Mouse (Mus musculus) neutrophil, adult 5-6 weeks (primary cell): Measurements from ENCODE around the gene Etv5. TPM values are rescaled to one million over a fixed set of nuclear protein-coding genes. Genes with fewer than 3 reads are reported as not detected.

ENCODE experiments used
- ATAC-seq: fragments of 151-379, 151-347 bp; 2 replicates; pipeline ENCODE4 v1.8.0; 2017; ENCODE audit warnings: mild to moderate bottlenecking, moderate TSS enrichment; ENCODE audit not compliant: insufficient number of reproducible peaks, poor library complexity, low FRiP score, severe bottlenecking; ENCODE audit errors: extremely low read depth
- total RNA-seq: library from RNA; stranded (forward); fragments of 200-1000 nt; gene quantifications from 2 replicates; pipeline ENCODE4 v1.2.3, GENCODE M21; 2017

Gene Etv5
- total RNA-seq: 1.8 and 2.8 TPM in 2 replicates

DNA sequence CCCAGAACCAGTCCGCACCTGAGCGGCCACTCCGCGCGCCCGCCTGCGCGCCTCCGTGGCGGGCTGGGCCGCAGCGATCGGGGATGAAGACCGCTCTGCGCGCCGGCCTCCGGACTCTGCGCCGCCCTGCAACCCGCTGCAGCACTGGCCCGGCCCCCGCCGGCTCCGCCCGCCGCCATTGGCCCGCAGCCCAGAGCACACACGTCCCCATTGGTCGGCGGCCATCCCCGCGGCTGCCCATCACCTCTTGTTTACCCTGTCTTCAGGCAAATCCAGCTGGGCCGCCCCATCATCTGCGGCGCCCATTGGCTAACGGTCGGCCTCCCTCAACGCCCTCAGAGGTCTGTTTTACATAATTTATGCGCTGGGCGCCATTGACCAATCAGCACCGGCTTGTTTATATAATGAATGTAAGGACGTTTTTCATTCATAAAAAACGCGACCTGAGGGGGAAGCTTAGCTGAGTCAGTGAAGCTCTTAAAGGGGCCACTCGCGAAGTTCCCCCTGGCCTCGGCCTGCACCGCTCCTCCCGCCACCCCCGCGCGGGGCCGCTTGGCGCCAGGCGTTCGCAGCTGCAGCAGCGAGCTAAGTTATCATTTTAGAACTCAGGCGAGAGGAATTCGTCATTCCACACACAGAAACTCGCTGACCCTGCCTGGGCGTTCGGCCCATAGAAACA is at the start of gene Etv5:
TSS of gene Etv5 (minus strand) at position 221 of the 679 bp plus-strand sequence.
- peak; percentile 97 for ATAC-seq

GRCm38 (mm10) chr16:22483900-22484299 is 44.4 kb upstream of the Etv5 start:
- ATAC-seq: no peak

GRCm38 (mm10) chr16:22479322-22479721 is 39.8 kb upstream of the Etv5 start:
- ATAC-seq: no peak

DNA sequence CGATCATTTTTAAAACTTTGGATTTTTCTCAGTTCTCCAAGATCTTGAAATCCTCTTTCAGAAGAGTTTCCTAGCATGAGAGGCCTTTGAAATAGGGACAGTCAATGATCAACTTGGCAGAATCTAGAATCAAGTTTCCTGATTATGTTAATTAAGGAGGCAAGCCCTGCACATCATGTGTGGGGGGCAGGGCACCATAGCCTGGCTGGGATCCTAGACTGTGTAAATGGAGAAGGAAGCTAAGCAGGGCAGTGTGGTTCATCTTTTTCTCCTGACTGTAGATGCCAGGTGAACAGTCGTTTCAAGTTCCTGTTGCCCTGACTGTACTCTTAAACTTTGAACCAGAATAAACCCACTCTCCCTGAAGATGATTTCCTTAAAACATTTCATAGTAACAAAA is 32.2 kb upstream of the Etv5 start:
- ATAC-seq: no peak

DNA sequence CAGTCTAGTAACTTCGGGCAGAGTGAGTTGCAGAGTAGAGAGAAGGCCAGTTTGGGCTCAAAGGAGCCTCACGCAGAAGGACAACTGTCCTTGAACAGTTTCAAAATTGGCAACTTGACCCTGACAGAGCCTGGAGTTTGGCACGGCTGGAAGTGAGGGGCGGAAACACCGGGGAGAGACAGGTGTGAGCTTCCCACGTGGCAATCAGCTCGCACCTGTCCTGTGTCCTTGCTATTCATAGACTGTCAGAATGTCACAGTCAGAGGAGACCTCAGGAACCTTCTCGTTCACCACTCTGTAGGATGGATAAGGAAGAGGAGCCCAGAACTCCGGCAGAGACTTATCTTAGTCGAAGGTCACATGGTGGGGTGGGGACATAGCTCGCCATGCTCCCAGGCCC is 29.9 kb upstream of the Etv5 start:
- ATAC-seq: no peak

DNA sequence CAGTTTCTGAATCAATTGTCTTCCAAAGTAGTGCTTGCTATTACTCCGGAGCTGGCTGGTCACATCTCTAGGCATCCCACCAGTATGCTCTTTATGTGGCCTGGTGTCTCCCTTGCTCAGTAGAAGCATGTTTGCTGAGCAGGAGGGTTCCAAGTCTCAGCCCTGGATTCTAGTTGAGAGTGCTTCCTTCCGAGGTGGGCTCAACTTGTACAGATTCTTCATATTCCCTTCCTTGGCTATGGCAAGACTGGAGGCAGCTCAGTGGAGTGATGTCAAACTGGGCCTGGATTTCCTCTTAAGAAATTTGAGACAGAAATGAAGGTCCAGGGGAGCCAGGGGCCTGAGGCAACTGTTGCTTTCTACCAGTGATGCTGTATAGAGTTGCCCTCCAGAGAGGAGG is 27.6 kb upstream of the Etv5 start:
- ATAC-seq: no peak

DNA sequence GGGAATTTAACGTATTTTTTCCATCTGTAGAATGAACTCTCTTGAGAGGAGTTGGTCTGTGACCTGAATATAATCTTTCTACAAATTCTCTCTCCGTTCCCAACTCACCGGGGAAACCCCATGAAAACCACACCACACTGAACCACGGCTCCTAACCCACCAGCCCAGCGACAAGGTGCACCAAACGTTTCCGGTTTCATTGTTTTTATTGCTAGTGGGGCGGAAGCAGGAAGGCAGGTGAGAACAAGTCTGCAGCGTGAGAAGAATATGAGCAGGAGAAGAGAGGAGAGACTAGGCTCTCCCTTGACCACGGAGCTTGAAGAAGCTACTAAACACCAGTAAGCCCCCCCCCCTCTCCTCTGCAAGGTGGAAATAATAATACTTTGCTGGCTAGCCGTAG is 26.9 kb upstream of the Etv5 start:
- peak; percentile 44; the same call in 1 of the 2 replicates for ATAC-seq

DNA sequence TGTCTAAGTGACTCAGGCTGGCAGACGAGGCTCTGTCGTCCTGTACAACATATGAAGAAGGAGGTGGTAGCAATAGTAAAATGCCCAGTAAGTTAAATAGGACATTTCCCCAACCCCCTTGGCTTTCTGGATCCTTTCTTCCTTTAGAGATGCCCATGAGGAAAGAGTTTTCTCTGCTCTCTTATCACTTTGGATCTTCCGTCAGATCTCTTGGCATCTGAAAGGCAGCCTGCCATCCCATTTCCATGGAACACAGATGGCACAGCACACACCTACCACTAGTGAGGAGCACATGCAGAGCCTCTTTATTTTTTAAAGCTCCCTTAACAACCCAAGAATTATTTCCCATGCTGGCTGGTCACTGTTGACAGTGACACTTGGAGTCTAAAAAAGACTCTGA is 22.7 kb upstream of the Etv5 start:
- no peak for ATAC-seq

DNA sequence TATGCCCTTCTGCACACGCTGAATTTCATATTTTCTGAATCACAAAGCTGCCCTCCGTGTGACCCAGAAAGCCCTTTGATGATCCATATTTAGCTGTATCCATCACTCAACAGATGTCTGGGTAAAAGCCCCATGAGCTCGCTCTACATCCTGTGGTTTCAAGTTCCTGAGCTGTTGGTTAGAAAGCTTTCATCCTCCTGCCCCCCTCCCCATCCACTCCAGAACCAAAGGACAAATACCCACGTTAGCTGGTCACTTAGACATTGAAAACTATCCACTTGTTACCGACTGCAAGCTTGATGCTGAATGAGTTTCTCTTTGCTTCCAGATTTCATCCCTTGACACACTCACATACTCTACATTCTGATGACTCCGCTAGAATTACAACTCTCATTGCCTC is 22.2 kb upstream of the Etv5 start:
- no peak for ATAC-seq

DNA sequence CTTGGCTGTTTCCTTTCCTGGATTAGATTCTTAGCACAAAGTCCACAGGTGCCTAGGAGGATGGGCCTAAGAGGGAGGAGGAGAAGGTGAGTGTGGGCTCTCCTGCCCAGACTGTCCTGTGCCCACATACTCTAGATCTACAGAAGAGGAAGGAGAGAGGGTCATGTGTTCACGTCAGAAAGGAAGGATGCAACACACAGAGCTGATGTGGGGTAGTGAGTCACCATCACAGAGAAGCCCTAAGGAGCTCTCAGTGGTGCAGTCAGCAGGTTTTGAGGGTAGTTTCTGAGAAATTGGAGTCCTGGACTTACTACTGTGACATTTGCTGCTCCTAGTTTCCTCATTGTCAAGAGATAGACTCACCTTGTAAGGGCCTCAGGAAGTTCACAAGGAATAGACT is 21.4 kb upstream of the Etv5 start:
- no peak for ATAC-seq

DNA sequence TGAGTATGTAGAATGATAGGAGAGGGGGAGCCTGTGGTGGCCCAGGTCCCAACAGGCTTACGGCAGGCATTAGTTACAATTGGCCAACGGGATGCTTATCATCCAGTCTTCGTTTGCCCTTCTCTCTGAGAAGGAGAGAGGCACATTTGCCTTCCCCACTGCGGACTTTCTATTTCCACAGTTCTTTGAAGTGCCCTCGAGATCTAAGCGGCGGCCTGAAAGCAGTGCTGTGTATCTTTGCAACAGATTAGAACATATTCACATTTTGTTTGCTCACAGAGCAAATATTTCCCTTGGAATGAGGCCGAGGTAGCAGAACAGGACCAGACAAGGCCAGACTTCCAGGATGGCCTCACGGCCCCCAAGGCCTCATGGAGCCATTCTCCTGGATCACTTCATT is 12.6 kb upstream of the Etv5 start:
- no peak for ATAC-seq

- no peak for ATAC-seq
These were observed 8.6 kb upstream of the Etv5 start for GRCm38 (mm10) chr16:22448093-22448492.

DNA sequence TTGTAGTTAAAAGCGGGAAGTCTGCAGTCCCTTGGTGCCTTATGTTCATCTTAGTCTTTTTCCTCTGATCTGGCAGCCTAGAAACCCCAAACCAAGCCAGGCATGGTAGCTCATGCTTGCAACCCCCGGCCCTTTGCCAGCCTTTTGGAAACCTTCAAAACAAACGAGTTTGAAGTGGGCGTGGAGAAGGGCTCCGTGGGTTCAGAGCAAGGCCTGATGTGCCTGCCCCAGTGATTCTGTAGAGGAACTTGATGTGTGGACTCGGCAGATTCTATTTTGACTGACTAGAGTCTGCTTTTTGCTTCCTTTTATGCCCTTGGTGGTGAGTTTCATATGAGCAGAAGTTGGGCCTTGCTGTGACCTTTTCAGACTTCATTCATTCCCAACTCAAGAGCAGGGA is 5.3 kb upstream of the Etv5 start:
- ATAC-seq: peak; percentile 51

- no peak for ATAC-seq
These were observed 2.7 kb upstream of the Etv5 start for GRCm38 (mm10) chr16:22442202-22442601.

GRCm38 (mm10) chr16:22441317-22441716 is 1.8 kb upstream of the Etv5 start:
- ATAC-seq: no peak

GRCm38 (mm10) chr16:22440269-22440668 is 750 bp upstream of the Etv5 start:
- no peak for ATAC-seq

DNA sequence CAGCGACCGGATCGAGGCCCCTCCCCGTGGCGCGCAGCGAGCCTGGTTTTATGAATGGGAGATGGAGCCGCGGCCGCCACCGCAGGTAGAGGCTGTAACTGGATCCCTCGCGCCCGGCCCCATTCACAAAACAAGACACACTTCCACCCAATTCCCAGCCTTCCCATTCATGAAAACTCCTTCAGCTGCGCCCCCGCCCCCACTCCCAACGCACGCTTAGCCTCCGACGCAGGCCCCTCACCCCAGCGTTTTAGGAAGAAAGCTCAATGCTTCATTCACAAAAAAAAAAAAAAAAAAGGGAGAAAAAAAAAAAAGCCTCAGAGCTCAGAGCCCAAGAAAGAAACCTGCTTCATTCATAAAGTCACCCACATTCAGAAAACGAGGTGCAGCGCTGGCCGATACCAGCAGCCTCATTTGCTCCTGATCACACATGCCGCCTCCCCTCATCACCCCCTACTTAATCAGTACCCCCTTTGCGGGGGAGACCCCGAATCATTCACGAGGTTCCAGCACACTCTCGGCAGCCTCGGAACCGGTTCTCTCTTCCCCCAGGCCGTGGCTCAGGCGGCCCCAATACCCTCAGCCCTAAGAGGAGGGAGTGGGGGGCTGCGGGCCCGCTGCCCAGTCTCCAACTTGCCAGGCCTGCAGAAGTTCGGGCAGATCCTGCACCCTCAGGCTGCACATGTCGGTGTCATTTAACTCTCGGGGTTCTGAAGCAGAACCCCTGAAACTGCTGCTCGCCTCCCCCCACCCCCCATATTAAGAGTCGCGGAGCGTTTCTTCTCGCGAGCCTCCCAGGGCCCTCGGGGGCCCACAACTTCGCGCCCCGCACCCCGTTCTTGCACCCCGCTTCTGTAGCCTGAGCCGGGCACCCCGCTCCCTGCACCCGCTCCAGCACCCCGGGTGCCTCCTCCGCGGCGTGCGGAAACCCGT is 812 bp downstream of the Etv5 start:
- ATAC-seq: no peak

DNA sequence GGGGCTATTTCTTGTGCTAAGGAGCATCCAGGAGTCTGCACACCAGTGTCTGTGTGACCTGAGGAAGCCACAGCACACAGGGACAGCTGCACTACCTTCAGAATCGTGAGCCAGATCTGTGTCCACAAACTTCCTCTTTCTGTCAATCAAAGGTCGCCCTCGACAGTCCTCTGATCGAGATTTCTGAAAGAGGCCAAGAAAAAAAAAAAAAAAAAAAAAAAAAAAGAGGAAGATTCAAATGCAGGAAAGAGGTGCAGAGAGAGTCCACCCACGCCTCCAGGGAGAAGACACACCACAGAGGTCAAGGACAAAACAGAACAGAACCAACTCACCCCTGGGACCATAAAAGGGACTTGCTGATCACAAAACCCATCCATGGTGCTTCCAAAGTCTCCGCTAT is 3.4 kb downstream of the Etv5 start:
- no peak for ATAC-seq

DNA sequence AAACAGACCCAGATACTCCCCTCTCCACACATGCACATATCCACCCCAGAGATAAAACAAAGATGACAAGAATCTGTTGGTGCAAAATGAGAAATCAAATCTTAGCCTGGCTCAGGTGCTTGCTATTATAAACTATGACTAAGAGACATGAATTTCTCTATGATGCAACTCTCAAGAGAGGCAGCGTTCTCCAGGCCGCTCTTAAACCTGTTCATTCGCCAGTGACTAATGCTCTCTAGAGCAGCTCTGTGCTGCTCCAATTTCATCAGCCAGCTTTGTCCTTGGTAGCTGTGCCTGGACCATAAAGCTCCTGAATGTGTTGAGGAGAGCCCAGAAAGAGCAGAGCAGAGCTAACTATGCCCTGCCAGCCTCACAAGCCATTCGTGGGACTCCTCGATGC is 5.0 kb downstream of the Etv5 start:
- no peak for ATAC-seq

DNA sequence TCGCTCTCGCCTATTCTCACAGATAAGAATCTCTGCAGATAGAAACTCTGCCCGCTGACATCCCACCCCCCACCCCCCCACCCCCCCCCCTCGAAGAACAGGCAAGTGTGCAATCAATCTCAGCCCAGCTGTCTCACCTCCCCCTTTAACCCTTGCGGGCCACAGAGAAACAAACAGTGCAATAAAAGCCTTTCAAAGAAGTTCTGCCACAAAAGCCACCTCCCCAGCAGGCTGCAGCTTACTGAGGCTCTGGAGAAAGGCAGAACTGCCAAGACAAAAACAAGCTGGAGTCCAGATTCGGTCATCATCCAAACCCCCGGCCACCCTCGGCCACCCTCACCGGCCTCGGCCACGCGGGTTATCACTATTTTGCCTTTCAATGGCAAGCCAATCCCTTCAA is 5.6 kb downstream of the Etv5 start:
- ATAC-seq: no peak
